Mouse (Mus musculus) bone marrow macrophage, adult 2 months (primary cell): ENCODE results near the gene Dock11. TPM values are rescaled to one million over a fixed set of nuclear protein-coding genes. Genes with fewer than 3 reads are reported as not detected.
A peak's percentile ranks its signal among the peaks of the same experiment; 100 is the strongest.

ENCODE experiments used
- H3K27ac ChIP-seq: 2 replicates; pipeline ENCODE4 v1.5.1; 2012; ENCODE audit warnings: low read depth, low read length; ENCODE audit not compliant: insufficient read depth
- H3K4me1 ChIP-seq: 2 replicates; pipeline ENCODE4 v1.6.1; 2012; ENCODE audit warnings: low read length; ENCODE audit not compliant: control insufficient read depth, insufficient read depth
- H3K4me3 ChIP-seq: 2 replicates; pipeline ENCODE4 v1.5.1; 2012; ENCODE audit warnings: mild to moderate bottlenecking, low read length, moderate library complexity; ENCODE audit not compliant: insufficient read depth
- CTCF ChIP-seq: IDR thresholded peaks from 2 replicates; pipeline ENCODE4 v1.5.1; 2012; ENCODE audit warnings: low read depth, mild to moderate bottlenecking, low read length, moderate library complexity
- POLR2A ChIP-seq: IDR thresholded peaks from 2 replicates; pipeline ENCODE4 v1.6.1; 2012; ENCODE audit warnings: mild to moderate bottlenecking, low read depth, low read length, borderline replicate concordance
- polyA plus RNA-seq: library from polyadenylated mRNA; stranded (reverse); fragments of >200 nt; gene quantifications from 2 replicates; pipeline ENCODE4 v1.2.4, GENCODE M21; 2012; ENCODE audit not compliant: missing spikeins, insufficient read depth, insufficient read length

Gene Dock11
- polyA plus RNA-seq, 1 experiment, result 56.9 TPM

- no peak overlapping the region for H3K27ac ChIP-seq
These were observed 18.2 kb downstream of the Dock11 start for GRCm38 (mm10) chrX:35906696-35907330.

GRCm38 (mm10) chrX:35919558-35919957 is 30.9 kb downstream of the Dock11 start:
- H3K4me1 ChIP-seq, result peaks cover 8% of the 10 kb centered on the region; the same call in 1 of the 2 replicates
- H3K4me3 ChIP-seq, result no peak overlapping the region
- no peak overlapping the region for H3K27ac ChIP-seq
- TF ChIP-seq CTCF, result no peak
- TF ChIP-seq POLR2A, result no peak

More at GRCm38 (mm10) chrX:35906696-35907330, 18.2 kb downstream of the Dock11 start:
- Histone ChIP-seq H3K4me3 (no peak overlapping the region), H3K4me1 (peaks cover 27% of the 10 kb centered on the region)
- TF ChIP-seq POLR2A, result no peak
- TF ChIP-seq CTCF, result no peak

- TF ChIP-seq CTCF (no peak), POLR2A (no peak)
- H3K4me1 ChIP-seq, result peaks cover 10% of the 10 kb centered on the region; the same call in 1 of the 2 replicates
- H3K4me3 ChIP-seq, result no peak overlapping the region
- no peak overlapping the region for H3K27ac ChIP-seq
These were observed 31.5 kb downstream of the Dock11 start for GRCm38 (mm10) chrX:35920096-35920607.

- no peak for TF ChIP-seq CTCF
- no peak for TF ChIP-seq POLR2A
- H3K27ac ChIP-seq, result no peak overlapping the region
- H3K4me1 ChIP-seq, result peaks cover 10% of the 10 kb centered on the region; the same call in 1 of the 2 replicates
These were observed 33.3 kb downstream of the Dock11 start for GRCm38 (mm10) chrX:35921922-35922321.

GRCm38 (mm10) chrX:35924705-35925264 is 36.2 kb downstream of the Dock11 start:
- H3K4me3 ChIP-seq, result no peak overlapping the region
- TF ChIP-seq POLR2A (no peak), CTCF (no peak)
- peaks cover 10% of the 10 kb centered on the region for H3K4me1 ChIP-seq
- no peak overlapping the region for H3K27ac ChIP-seq

More at GRCm38 (mm10) chrX:35921922-35922321, 33.3 kb downstream of the Dock11 start:
- H3K4me3 ChIP-seq, result no peak overlapping the region

GRCm38 (mm10) chrX:35930094-35930933 is 41.7 kb downstream of the Dock11 start:
- Histone ChIP-seq H3K27ac (peak overlapping the region; percentile 23; the same call in 1 of the 2 replicates), H3K4me1 (peaks cover 20% of the 10 kb centered on the region), H3K4me3 (no peak overlapping the region)
- TF ChIP-seq CTCF (no peak), POLR2A (no peak)

GRCm38 (mm10) chrX:35930934-35931406 is 42.3 kb downstream of the Dock11 start:
- H3K4me1 ChIP-seq, result peaks cover 20% of the 10 kb centered on the region
- peak overlapping the region; percentile 73 for H3K27ac ChIP-seq
- TF ChIP-seq CTCF, result no peak
- TF ChIP-seq POLR2A, result no peak
- peak overlapping the region; percentile 47 for H3K4me3 ChIP-seq

GRCm38 (mm10) chrX:35931945-35932344 is 43.3 kb downstream of the Dock11 start:
- no peak for TF ChIP-seq POLR2A
- no peak for TF ChIP-seq CTCF
- Histone ChIP-seq H3K27ac (no peak overlapping the region; the same call in 1 of the 2 replicates), H3K4me3 (no peak overlapping the region), H3K4me1 (peaks cover 20% of the 10 kb centered on the region)

- no peak for TF ChIP-seq POLR2A
- no peak for TF ChIP-seq CTCF
- Histone ChIP-seq H3K27ac (no peak overlapping the region), H3K4me1 (peaks cover 20% of the 10 kb centered on the region), H3K4me3 (no peak overlapping the region)
These were observed 44.3 kb downstream of the Dock11 start for GRCm38 (mm10) chrX:35932952-35933351.

- H3K4me1 ChIP-seq, result peaks cover 4% of the 10 kb centered on the region; the same call in 1 of the 2 replicates
- no peak overlapping the region for H3K4me3 ChIP-seq
- TF ChIP-seq CTCF, result no peak
- TF ChIP-seq POLR2A, result no peak
- no peak overlapping the region for H3K27ac ChIP-seq
These were observed 49.5 kb downstream of the Dock11 start for GRCm38 (mm10) chrX:35938112-35938511.
